Mouse (Mus musculus) lung, postnatal 0 days (tissue): Measurements from ENCODE around the gene Eif4a1. TPM values are rescaled to one million over a fixed set of nuclear protein-coding genes. Genes with fewer than 3 reads are reported as not detected.

Experiments
- ATAC-seq: fragments of 200-750 bp; cut with Nextera tagmentation; 2 replicates; pipeline ENCODE4 v1.8.0; 2017; ENCODE audit warnings: moderate library complexity
- DNase-seq: peaks from one replicate; pipeline ENCODE4 v3.0.0-alpha.2; 2016; ENCODE audit warnings: low spot score
- H3K27ac ChIP-seq: fragments of 300-500 bp; sonication (generic); 2 replicates; pipeline ENCODE4 v1.5.1; 2014; ENCODE audit warnings: antibody characterized with exemption, mild to moderate bottlenecking, low read length, mixed read lengths
- H3K27me3 ChIP-seq: fragments of 300-500 bp; sonication (generic); replicated peaks from 2 replicates; pipeline ENCODE4 v1.6.1; 2014; ENCODE audit warnings: low read length, mixed read lengths; ENCODE audit not compliant: insufficient read depth
- H3K36me3 ChIP-seq: fragments of 300-500 bp; sonication (generic); 2 replicates; pipeline ENCODE4 v1.6.1; 2014; ENCODE audit warnings: low read length, mixed read lengths; ENCODE audit not compliant: insufficient read depth
- H3K4me1 ChIP-seq: fragments of 300-500 bp; sonication (generic); 2 replicates; pipeline ENCODE4 v1.6.1; 2014; ENCODE audit warnings: antibody characterized with exemption, low read depth, low read length, mixed read lengths; ENCODE audit not compliant: insufficient read depth
- H3K4me2 ChIP-seq: fragments of 300-500 bp; sonication (generic); replicated peaks from 2 replicates; pipeline ENCODE4 v1.6.1; 2014; ENCODE audit warnings: low read depth, mild to moderate bottlenecking, low read length, moderate library complexity, mixed read lengths
- H3K4me3 ChIP-seq: fragments of 300-500 bp; sonication (generic); 2 replicates; pipeline ENCODE4 v1.5.1; 2014; ENCODE audit warnings: low read depth, low read length
- H3K9ac ChIP-seq: fragments of 300-500 bp; sonication (generic); replicated peaks from 2 replicates; pipeline ENCODE4 v1.6.1; 2014; ENCODE audit warnings: low read depth, mild to moderate bottlenecking
- H3K9me3 ChIP-seq: fragments of 300-500 bp; sonication (generic); 2 replicates; pipeline ENCODE4 v1.6.1; 2016; ENCODE audit warnings: low read length, mixed read lengths
- CTCF ChIP-seq: IDR thresholded peaks from 2 replicates; pipeline ENCODE4 v1.5.1; 2016; ENCODE audit warnings: antibody characterized with exemption, mild to moderate bottlenecking
- EP300 ChIP-seq: IDR thresholded peaks from 2 replicates; pipeline ENCODE4 v1.6.1; 2016; ENCODE audit warnings: antibody characterized with exemption, mild to moderate bottlenecking, control low read depth
- WGBS: fragments of 180-500 bp; shearing (Covaris S2); extraction: QIAGEN DNeasy Blood & Tissue Kit; methylation state at CpG from one replicate; pipeline ENCODE4 v1.1.7; 2014; 5-methylcytosine and 5-hydroxymethylcytosine counted together
- polyA plus RNA-seq: library from polyadenylated mRNA; unstranded; fragments of >200 nt; fragmentation: Nextera tagmentation; extraction: Ambion mirVana; gene quantifications from 2 replicates; pipeline ENCODE4 v1.2.1, GENCODE M21; 2015

The Eif4a1 gene
- polyA plus RNA-seq, 1 experiment from 2014 or later, result 286 TPM

- Histone ChIP-seq H3K4me1 (peaks cover 7% of the 10 kb centered on the region; the same call in 1 of the 2 replicates), H3K27me3 (no peaks in the 10 kb centered on the region), H3K36me3 (0 out of 2 replicates have a peak, but pooled peaks cover 6% of the 10 kb centered on the region), H3K9ac (no peak overlapping the region), H3K4me2 (no peak overlapping the region), H3K4me3 (no peak overlapping the region), H3K9me3 (no peaks in the 10 kb centered on the region), H3K27ac (no peak overlapping the region)
- WGBS, result 87% methylated on average over 5 of the region's 6 CpGs
- no peak for DNase-seq
- TF ChIP-seq EP300 (no peak), CTCF (no peak)
- ATAC-seq, result no peak
Observed at GRCm38 (mm10) chr11:69692863-69693262, 20.6 kb upstream of the Eif4a1 start.

GRCm38 (mm10) chr11:69692196-69692811, 20.1 kb upstream of the Eif4a1 start:
- 72% methylated on average over 9 of the region's 9 CpGs for WGBS

GRCm38 (mm10) chr11:69689891-69690290, 17.7 kb upstream of the Eif4a1 start:
- no peak for ATAC-seq
- H3K4me3 ChIP-seq, result no peak overlapping the region
- peaks cover 17% of the 10 kb centered on the region for H3K4me1 ChIP-seq
- H3K36me3 ChIP-seq, result 0 out of 2 replicates have a peak, but pooled peaks cover 6% of the 10 kb centered on the region
- no peak overlapping the region for H3K9ac ChIP-seq
- TF ChIP-seq CTCF (no peak), EP300 (no peak)
- H3K27me3 ChIP-seq, result no peaks in the 10 kb centered on the region
- H3K27ac ChIP-seq, result no peak overlapping the region
- no peak for DNase-seq
- 91% methylated on average over 1 of the region's 1 CpGs for WGBS
- H3K4me2 ChIP-seq, result no peak overlapping the region
- H3K9me3 ChIP-seq, result no peaks in the 10 kb centered on the region

More at GRCm38 (mm10) chr11:69692196-69692811, 20.1 kb upstream of the Eif4a1 start:
- ATAC-seq (no peak), DNase-seq (no peak)
- H3K4me2 ChIP-seq, result no peak overlapping the region
- no peaks in the 10 kb centered on the region for H3K9me3 ChIP-seq
- no peak overlapping the region for H3K27ac ChIP-seq
- no peak overlapping the region for H3K4me3 ChIP-seq
- H3K9ac ChIP-seq, result no peak overlapping the region
- H3K4me1 ChIP-seq, result peaks cover 7% of the 10 kb centered on the region; the same call in 1 of the 2 replicates
- H3K27me3 ChIP-seq, result no peaks in the 10 kb centered on the region
- H3K36me3 ChIP-seq, result 0 out of 2 replicates have a peak, but pooled peaks cover 6% of the 10 kb centered on the region
- no peak for TF ChIP-seq EP300

GRCm38 (mm10) chr11:69687061-69687460, 14.8 kb upstream of the Eif4a1 start:
- no peaks in the 10 kb centered on the region for H3K9me3 ChIP-seq
- H3K27me3 ChIP-seq, result no peaks in the 10 kb centered on the region
- H3K4me2 ChIP-seq, result peak overlapping the region; percentile 51; the same call in 1 of the 2 replicates
- no peak for TF ChIP-seq EP300
- no peak for TF ChIP-seq CTCF
- peak overlapping the region; percentile 95; the same call in 1 of the 2 replicates for H3K27ac ChIP-seq
- 51% methylated on average over 5 of the region's 5 CpGs for WGBS
- no peak for ATAC-seq
- no peak overlapping the region for H3K9ac ChIP-seq
- 0 out of 2 replicates have a peak, but pooled peaks cover 6% of the 10 kb centered on the region for H3K36me3 ChIP-seq
- H3K4me3 ChIP-seq, result no peak overlapping the region
- H3K4me1 ChIP-seq, result peaks cover 34% of the 10 kb centered on the region
- no peak for DNase-seq

- Histone ChIP-seq H3K27me3 (no peaks in the 10 kb centered on the region), H3K4me2 (peak overlapping the region; percentile 51), H3K27ac (peak overlapping the region; percentile 95), H3K4me3 (no peak overlapping the region), H3K9me3 (no peaks in the 10 kb centered on the region), H3K9ac (0 out of 2 replicates have a peak overlapping the region, but pooled peaks have one; percentile 39), H3K36me3 (0 out of 2 replicates have a peak, but pooled peaks cover 4% of the 10 kb centered on the region), H3K4me1 (peaks cover 34% of the 10 kb centered on the region)
- no peak; the same call in 1 of the 2 replicates for ATAC-seq
- peak; percentile 78 for DNase-seq
- 9% methylated on average over 4 of the region's 4 CpGs for WGBS
- TF ChIP-seq CTCF (no peak), EP300 (no peak)
Observed at GRCm38 (mm10) chr11:69686377-69686776, 14.2 kb upstream of the Eif4a1 start.

GRCm38 (mm10) chr11:69685526-69686148, 13.4 kb upstream of the Eif4a1 start, which contains the start of gene Tnfsf13:
Gene Tnfsf13, minus strand, starts transcription at chr11:69685784.
- no peaks in the 10 kb centered on the region for H3K27me3 ChIP-seq
- peak; percentile 56 for ATAC-seq
- WGBS, result 15% methylated on average over 10 of the region's 10 CpGs

More at GRCm38 (mm10) chr11:69685526-69686148, 13.4 kb upstream of the Eif4a1 start, which contains the start of gene Tnfsf13:
- H3K9ac ChIP-seq, result peak within 1 kb of the TSS; percentile 39; the same call in 1 of the 2 replicates
- peak within 1 kb of the TSS; percentile 51 for H3K4me2 ChIP-seq
- no peaks in the 10 kb centered on the region for H3K9me3 ChIP-seq
- H3K4me1 ChIP-seq, result peaks cover 39% of the 10 kb centered on the region
- no peak for TF ChIP-seq CTCF
- TF ChIP-seq EP300, result peak; percentile 58
- peak within 1 kb of the TSS; percentile 95 for H3K27ac ChIP-seq
- DNase-seq, result peak; percentile 97
- H3K4me3 ChIP-seq, result peak within 1 kb of the TSS; percentile 17; the same call in 1 of the 2 replicates
- no peaks in the 10 kb centered on the region for H3K36me3 ChIP-seq
